In genomic region chr8:86734954-86735353, GRCm38 (mm10) we compare ENCODE assay signal across 21 mouse cellular contexts. TPM values are rescaled to one million over a fixed set of nuclear protein-coding genes. Genes with fewer than 3 reads are reported as not detected.
A peak's percentile ranks its signal among the peaks of the same experiment; 100 is the strongest.
DNase-seq lines count a peak whose midpoint lies in the region; ATAC-seq lines count a peak whose summit lies in the region.
"Had no signal": no experiment of that assay in that cellular context is flagged by ENCODE, and none has a peak within 500 bp of the region (broad histone marks: within the 10 kb centered on the region; RNA-seq: fewer than 3 reads in every experiment).

No protein-coding gene starts in this region.

- peaks cover 49% of the 10 kb centered on the region for H3K4me1 ChIP-seq in heart, embryonic 16.5 days (ENCODE audit: control insufficient read depth, insufficient read depth, low read length)
- peaks cover 30% of the 10 kb centered on the region for H3K4me1 ChIP-seq in midbrain, embryonic 15.5 days

- WGBS in heart, embryonic 16.5 days: 69% methylated on average over 1 of the region's 1 CpGs
- WGBS in midbrain, embryonic 15.5 days: 85% methylated on average over 1 of the region's 1 CpGs

- no peak overlapping the region for H3K4me2 ChIP-seq in heart, embryonic 16.5 days (ENCODE audit: low read depth, low read length)
- H3K4me2 ChIP-seq in midbrain, embryonic 15.5 days: no peak overlapping the region
- H3K4me2 ChIP-seq: embryonic facial prominence, embryonic 15.5 days; forebrain, embryonic 15.5 days; hindbrain, embryonic 12.5 days had no signal

- no peak overlapping the region for H3K4me3 ChIP-seq in heart, embryonic 16.5 days (ENCODE audit: low read length)
- no peak overlapping the region for H3K4me3 ChIP-seq in midbrain, embryonic 15.5 days
- H3K4me3 ChIP-seq: embryonic facial prominence, embryonic 15.5 days; forebrain, embryonic 15.5 days; hindbrain, embryonic 12.5 days had no signal

- ATAC-seq in heart, embryonic 16.5 days (replicated peaks; ENCODE audit: extremely low read depth, insufficient read depth, low FRiP score): no peak
- ATAC-seq in CD4-positive, CD25-positive, alpha-beta regulatory T cell, adult 4 months: peak; percentile 54
- peak; percentile 58 for ATAC-seq in megakaryocyte, adult 5-6 weeks (ENCODE audit: poor library complexity, severe bottlenecking)
- no peak for ATAC-seq in midbrain, embryonic 15.5 days (replicated peaks)
- ATAC-seq: forebrain, embryonic 15.5 days; hindbrain, embryonic 16.5 days; Patski had no signal

- 0 out of 2 replicates have a peak overlapping the region, but pooled peaks have one; percentile 9 for H3K9ac ChIP-seq in heart, embryonic 16.5 days (ENCODE audit: low read length)
- H3K9ac ChIP-seq in midbrain, embryonic 15.5 days: no peak overlapping the region
- H3K9ac ChIP-seq: embryonic facial prominence, embryonic 15.5 days; forebrain, embryonic 15.5 days; hindbrain, embryonic 12.5 days had no signal

- no peaks in the 10 kb centered on the region for H3K9me3 ChIP-seq in heart, embryonic 16.5 days (replicated peaks; ENCODE audit: control insufficient read depth, low read length)
- no peaks in the 10 kb centered on the region for H3K9me3 ChIP-seq in midbrain, embryonic 15.5 days
- H3K9me3 ChIP-seq: embryonic facial prominence, embryonic 15.5 days; forebrain, embryonic 15.5 days; hindbrain, embryonic 12.5 days had no signal

- H3K27ac ChIP-seq in heart, embryonic 16.5 days (ENCODE audit: low read length): no peak overlapping the region
- H3K27ac ChIP-seq in midbrain, embryonic 15.5 days: no peak overlapping the region
- H3K27ac ChIP-seq: embryonic facial prominence, embryonic 15.5 days; hindbrain, embryonic 12.5 days had no signal

- no peaks in the 10 kb centered on the region for H3K36me3 ChIP-seq in heart, embryonic 16.5 days (ENCODE audit: control insufficient read depth, insufficient read depth)
- H3K36me3 ChIP-seq in midbrain, embryonic 15.5 days (replicated peaks): no peaks in the 10 kb centered on the region
- H3K36me3 ChIP-seq: embryonic facial prominence, embryonic 15.5 days; forebrain, embryonic 15.5 days; hindbrain, embryonic 12.5 days had no signal

- DNase-seq in heart, adult 11 months: peak; percentile 21
- no peak for DNase-seq in heart, adult 8-10 months (ENCODE audit: low spot score)
- DNase-seq in heart, adult 18-20 months: no peak
- DNase-seq in testis, postnatal 14 days (ENCODE audit: low spot score): no peak
- DNase-seq: adrenal gland, postnatal 25 days; cerebellum, adult 18-20 months; cerebellum, adult 9-11 months; cerebellum, postnatal 36 days; gastrocnemius, postnatal 14 days; kidney, adult 11 months had no signal

- no peaks in the 10 kb centered on the region for H3K27me3 ChIP-seq in heart, embryonic 16.5 days (ENCODE audit: control insufficient read depth, insufficient read depth, low read length)
- no peaks in the 10 kb centered on the region for H3K27me3 ChIP-seq in midbrain, embryonic 15.5 days (replicated peaks)
- H3K27me3 ChIP-seq: CH12.LX; embryonic facial prominence, embryonic 15.5 days; forebrain, embryonic 15.5 days; hindbrain, embryonic 12.5 days; Patski had no signal

RNA-seq across cellular contexts. Expression of gene Gm10638, which starts 10.5 kb away (rescaled TPM):
- total RNA-seq in heart, adult 8-10 months (2022): 1 to 10 TPM; 1.8 to 4.4 (median 3.0) TPM
- 2.2 and 2.5 TPM in 2 replicates for polyA plus RNA-seq in heart, embryonic 16.5 days (2015; fragmentation: Nextera tagmentation; extraction: Ambion mirVana)
- 1 to 10 TPM; 3.9 to 4.7 TPM for total RNA-seq in heart, adult 18-20 months (2021)
- polyA plus RNA-seq in CD4-positive, CD25-positive, alpha-beta regulatory T cell, adult 4 months (2017; shearing (Covaris generic)): not detected
- total RNA-seq in megakaryocyte, adult 5-6 weeks (2015): not detected in 2 replicates
- total RNA-seq in megakaryocyte, adult 5-6 weeks (2017): not detected in 2 replicates
- 5.8 and 6.4 TPM in 2 replicates for polyA plus RNA-seq in midbrain, embryonic 15.5 days (2015; fragmentation: Nextera tagmentation; extraction: Ambion mirVana)
- polyA plus RNA-seq: activated CD4-positive, CD25-positive, alpha-beta regulatory T cell, adult 4 months had no signal

RNA-seq across cellular contexts. Expression of gene Siah1a, which starts 10.8 kb away (rescaled TPM):
- 10 to 100 TPM; 11.1 to 14.3 (median 12.8) TPM for total RNA-seq in heart, adult 8-10 months (2022)
- polyA plus RNA-seq in heart, embryonic 16.5 days (2015; fragmentation: Nextera tagmentation; extraction: Ambion mirVana): 30.0 and 30.1 TPM in 2 replicates
- total RNA-seq in heart, adult 18-20 months (2021): 10 to 100 TPM; 13.4 to 14.1 TPM
- polyA plus RNA-seq in CD4-positive, CD25-positive, alpha-beta regulatory T cell, adult 4 months (2017; shearing (Covaris generic)): 1 to 10 TPM; 4.8 to 7.9 TPM
- total RNA-seq in megakaryocyte, adult 5-6 weeks (2015): 14.2 and 16.3 TPM in 2 replicates
- total RNA-seq in megakaryocyte, adult 5-6 weeks (2017): 14.6 and 15.2 TPM in 2 replicates
- polyA plus RNA-seq in midbrain, embryonic 15.5 days (2015; fragmentation: Nextera tagmentation; extraction: Ambion mirVana): 74.8 and 76.1 TPM in 2 replicates

Comparison
In these comparisons a context has a peak if more than half of its experiments do, and no peak if none do; other contexts are left out.
1. ATAC-seq: peak in CD4-positive, CD25-positive, alpha-beta regulatory T cell, adult 4 months (single experiment) and megakaryocyte, adult 5-6 weeks (single experiment); none in heart, embryonic 16.5 days (single experiment) and midbrain, embryonic 15.5 days (single experiment).